Mouse (Mus musculus) inflammation-experienced regulatory T-cells, adult 6 months (primary cell): ENCODE data around the gene Snx4. TPM values are rescaled to one million over a fixed set of nuclear protein-coding genes. Genes with fewer than 3 reads are reported as not detected.

Experiments used
- ATAC-seq: one replicate; pipeline ENCODE4 v1.8.0; 2017
- polyA plus RNA-seq, 3 experiments: library from polyadenylated mRNA; unstranded; fragments of 100-300 nt; shearing (Covaris generic); gene quantifications; one replicate each; pipeline ENCODE4 v1.2.1; 2017

Snx4 gene
- polyA plus RNA-seq, 3 experiments from 2014 or later = 87.4 to 113 (median 101) TPM

GRCm38 (mm10) chr16:33344379-33344778 is 93.1 kb downstream of the Snx4 start:
- ATAC-seq = no peak

GRCm38 (mm10) chr16:33344875-33345274 is 93.6 kb downstream of the Snx4 start:
- ATAC-seq = peak; percentile 37

GRCm38 (mm10) chr16:33346376-33346775 is 95.1 kb downstream of the Snx4 start:
- no peak for ATAC-seq

GRCm38 (mm10) chr16:33347134-33347533 is 95.9 kb downstream of the Snx4 start:
- no peak for ATAC-seq

Other genes starting within 250 kb of the Snx4 start
- 1 to 10 TPM in 2 of 3 experiments, under 1 TPM in 1; 0.86 to 2.4 (median 1.4) TPM for gene Iqcg, start 195.2 kb upstream of the Snx4 start, polyA plus RNA-seq
- gene Rpl35a, start 195.0 kb upstream of the Snx4 start, polyA plus RNA-seq = 1,000 to 10,000 TPM; 1,095 to 1,593 (median 1,512) TPM
- under 1 TPM; 0.12 to 0.57 (median 0.24) TPM for gene Lmln, start 188.9 kb upstream of the Snx4 start, polyA plus RNA-seq
- gene Osbpl11, start 66.4 kb upstream of the Snx4 start, polyA plus RNA-seq = 1 to 10 TPM; 5.7 to 8.9 (median 7.8) TPM
- gene Zfp148, start 129.4 kb downstream of the Snx4 start, polyA plus RNA-seq = 10 to 100 TPM; 45.9 to 50.1 (median 46.0) TPM